Mouse (Mus musculus) lung, adult 2 months (tissue): Measurements from ENCODE around the gene Ctsl.

Experiments
- CTCF ChIP-seq: fragments of 200-500 bp; IDR thresholded peaks from 2 replicates; pipeline ENCODE4 v1.5.1; 2011; ENCODE audit warnings: mild to moderate bottlenecking, low read length, control low read depth; ENCODE audit not compliant: insufficient read depth
- POLR2A ChIP-seq: fragments of 200-500 bp; IDR thresholded peaks from 2 replicates; pipeline ENCODE4 v1.6.1; 2011; ENCODE audit warnings: low read depth, mild to moderate bottlenecking, control low read depth, low read length, borderline replicate concordance; ENCODE audit errors: extremely low read depth

DNA sequence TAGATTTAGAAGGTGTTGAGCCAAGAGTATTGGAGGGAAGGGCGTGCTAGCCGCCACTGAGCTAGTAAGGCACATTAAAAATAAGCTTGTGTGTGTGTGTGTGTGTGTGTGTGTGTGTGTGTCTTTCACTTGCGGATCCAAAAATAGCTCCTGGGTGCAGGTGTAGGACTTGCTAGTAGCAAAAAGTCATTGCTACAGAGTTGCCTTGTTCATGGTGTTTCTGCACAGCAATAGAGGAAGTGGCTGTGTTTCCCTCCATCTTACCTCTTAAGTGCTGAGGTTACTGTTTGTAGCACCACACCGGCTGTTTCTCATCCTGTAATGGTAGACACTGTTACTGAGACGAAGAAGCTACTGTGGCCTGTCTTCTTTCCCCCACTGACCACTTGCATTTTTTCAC lies 37.3 kb upstream of the Ctsl start:
- TF ChIP-seq CTCF = no peak
- no peak for TF ChIP-seq POLR2A
